Mouse (Mus musculus) regulatory T cell (primary cell): Measurements from ENCODE around the gene Tnnt2.

Experiments
- in situ Hi-C: fragments of 300-600 bp; cut with MboI, MseI; formaldehyde crosslinking; loops from one replicate; pipeline ENCODE4 v1.15.1; 2025; ENCODE audit warnings: high pct_unique_total_duplicates

Gene Tnnt2

GRCm38 (mm10) chr1:135817595-135817994 lies 18.6 kb upstream of the Tnnt2 start:
- in situ Hi-C loops = loop anchor here (25.0 kb wide), 1 partner anchor 1755 kb away; no protein-coding TSS in a partner anchor

DNA sequence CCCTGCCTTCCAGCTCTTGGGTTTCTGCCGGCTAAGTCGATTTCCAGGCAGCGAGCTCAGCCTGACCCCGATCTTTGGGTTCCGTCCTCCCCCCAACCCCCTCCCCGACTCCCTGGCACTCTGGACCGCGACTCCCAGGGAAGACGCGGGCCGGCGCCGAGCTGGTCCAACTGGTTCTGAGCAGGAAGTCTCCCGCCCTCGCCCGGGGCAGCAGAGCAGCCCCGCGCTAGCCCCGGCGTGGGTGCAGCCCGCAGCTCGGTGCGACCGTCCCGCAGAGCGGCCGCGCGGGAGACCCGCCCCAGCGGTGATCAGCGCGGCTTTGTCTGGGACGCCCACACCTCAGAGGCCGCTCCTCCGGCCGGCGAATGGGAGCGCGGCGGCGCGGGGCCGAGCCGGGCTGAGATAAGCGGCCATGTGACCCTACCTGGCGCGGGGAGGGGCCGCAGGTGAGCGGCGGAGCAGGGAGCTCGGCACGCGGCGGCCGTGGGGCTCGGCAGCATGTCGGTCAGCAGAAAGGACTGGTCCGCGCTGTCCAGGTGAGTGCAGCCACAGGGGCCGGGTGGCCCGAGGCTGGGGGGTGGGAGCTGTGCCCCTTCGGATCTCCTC lies 17.6 kb upstream of the Tnnt2 start, which contains the start of gene Lad1:
Lad1 (plus strand) TSS at position 118 of the 606 bp plus-strand sequence.
- in situ Hi-C loops = loop anchor here (25.0 kb wide), 1 partner anchor 1756 kb away; no protein-coding TSS in a partner anchor

DNA sequence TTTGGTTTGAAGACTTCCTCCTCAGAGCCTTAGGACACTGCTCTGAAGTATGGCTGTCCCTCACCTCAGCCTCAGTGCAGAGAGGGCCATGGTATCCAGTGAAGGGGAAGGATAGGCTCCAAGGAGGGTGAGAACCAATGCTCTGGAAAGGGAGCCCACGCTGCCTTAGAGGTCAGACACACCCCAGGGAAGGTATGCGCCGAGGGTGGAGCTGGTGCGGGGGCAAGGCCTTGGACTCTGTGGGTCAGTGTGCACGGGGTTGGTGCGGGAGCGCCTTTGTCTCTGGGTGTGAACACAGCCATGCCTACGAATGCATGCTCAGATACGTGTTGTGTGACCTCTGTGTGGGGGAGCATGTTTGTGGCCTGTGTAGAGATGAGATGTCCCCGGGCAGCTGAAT lies 16.1 kb upstream of the Tnnt2 start:
- in situ Hi-C loops = loop anchor here (25.0 kb wide), 1 partner anchor 1758 kb away; no protein-coding TSS in a partner anchor

GRCm38 (mm10) chr1:135820736-135821364 lies 15.3 kb upstream of the Tnnt2 start:
- in situ Hi-C loops = loop anchor here (25.0 kb wide), 1 partner anchor 1759 kb away; no protein-coding TSS in a partner anchor

DNA sequence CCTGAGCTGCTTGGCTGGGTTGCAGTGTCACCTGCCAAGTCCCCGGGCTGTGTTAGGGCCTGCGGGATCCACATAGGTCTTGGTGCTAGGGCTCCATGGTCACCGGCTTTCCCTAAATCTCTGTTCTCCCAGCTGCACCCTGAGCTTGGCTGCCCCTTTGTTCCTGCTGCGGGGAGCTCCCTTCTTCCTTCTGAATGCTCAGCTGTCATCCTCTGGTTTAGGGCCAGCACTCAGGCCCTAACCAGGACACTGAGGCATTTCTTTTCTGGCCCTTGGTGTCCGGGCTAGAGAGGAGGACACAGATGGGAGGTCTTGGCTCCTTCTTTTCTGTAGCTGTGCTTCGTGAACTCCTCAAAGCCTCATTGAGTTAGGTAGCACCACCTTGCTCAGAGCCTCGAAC lies 14.4 kb upstream of the Tnnt2 start:
- in situ Hi-C loops = loop anchor here (25.0 kb wide), 1 partner anchor 1759 kb away; no protein-coding TSS in a partner anchor

GRCm38 (mm10) chr1:135828918-135829317 lies 7.2 kb upstream of the Tnnt2 start:
- in situ Hi-C loops = no loop called here

DNA sequence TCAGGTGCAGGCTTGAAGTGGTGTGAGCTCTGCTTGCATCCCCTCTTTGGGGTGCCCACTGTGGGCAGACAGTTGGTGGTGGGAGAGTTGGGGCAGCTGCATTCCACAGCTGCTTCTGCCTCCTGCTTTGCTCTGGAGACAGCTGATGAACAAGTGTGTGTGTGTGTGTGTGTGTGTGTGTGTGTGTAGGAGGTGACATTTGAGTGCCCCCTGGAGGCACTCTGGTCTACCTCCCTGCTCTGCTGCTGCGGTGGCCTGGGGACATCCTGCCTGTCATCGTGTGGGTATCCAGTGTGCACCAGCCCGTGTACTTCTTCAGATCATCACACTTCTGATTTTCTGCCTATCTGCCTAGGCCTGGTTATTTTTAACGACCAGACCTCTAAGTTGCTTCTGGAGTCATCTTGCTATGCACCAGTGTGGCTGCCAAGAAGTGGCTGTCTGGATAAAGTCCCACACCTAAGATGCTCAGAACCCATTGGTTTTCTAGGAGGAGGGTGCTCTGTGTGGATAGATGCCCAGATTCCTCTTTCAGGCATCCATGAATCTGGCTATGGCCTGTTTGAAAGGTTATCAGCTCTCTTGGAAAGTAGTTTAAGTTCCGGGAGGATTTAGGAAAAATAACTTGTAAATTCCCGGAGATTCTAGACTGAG lies 1.8 kb upstream of the Tnnt2 start:
- in situ Hi-C loops = loop anchor here (5.0 kb wide), 1 partner anchor 47 kb away; no protein-coding TSS in a partner anchor

GRCm38 (mm10) chr1:135834983-135835382 lies 1.2 kb upstream of the Tnnt2 start:
- in situ Hi-C loops = loop anchor here (5.0 kb wide), 1 partner anchor 48 kb away; no protein-coding TSS in a partner anchor

DNA sequence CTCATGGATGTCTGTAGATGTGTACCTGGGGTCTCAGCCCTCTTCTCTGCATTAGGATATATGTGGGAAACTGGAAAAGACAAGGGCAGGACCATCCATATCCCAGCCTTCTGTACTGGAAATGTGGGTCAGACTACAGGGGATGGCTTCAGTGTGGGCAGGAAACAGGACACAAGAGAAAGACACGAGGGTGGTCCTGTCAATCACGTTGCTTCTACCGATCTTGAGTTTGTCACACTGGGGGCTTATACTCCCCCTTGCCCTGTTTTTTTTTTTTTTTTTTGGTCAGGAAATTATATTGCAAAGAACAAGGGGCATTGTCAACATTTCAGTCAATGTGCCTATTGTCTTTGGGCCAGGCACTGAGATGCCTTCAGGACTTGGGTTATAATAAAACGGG lies 2.5 kb downstream of the Tnnt2 start:
- in situ Hi-C loops = no loop called here

GRCm38 (mm10) chr1:135839065-135839464 lies 2.9 kb downstream of the Tnnt2 start:
- in situ Hi-C loops = no loop called here

DNA sequence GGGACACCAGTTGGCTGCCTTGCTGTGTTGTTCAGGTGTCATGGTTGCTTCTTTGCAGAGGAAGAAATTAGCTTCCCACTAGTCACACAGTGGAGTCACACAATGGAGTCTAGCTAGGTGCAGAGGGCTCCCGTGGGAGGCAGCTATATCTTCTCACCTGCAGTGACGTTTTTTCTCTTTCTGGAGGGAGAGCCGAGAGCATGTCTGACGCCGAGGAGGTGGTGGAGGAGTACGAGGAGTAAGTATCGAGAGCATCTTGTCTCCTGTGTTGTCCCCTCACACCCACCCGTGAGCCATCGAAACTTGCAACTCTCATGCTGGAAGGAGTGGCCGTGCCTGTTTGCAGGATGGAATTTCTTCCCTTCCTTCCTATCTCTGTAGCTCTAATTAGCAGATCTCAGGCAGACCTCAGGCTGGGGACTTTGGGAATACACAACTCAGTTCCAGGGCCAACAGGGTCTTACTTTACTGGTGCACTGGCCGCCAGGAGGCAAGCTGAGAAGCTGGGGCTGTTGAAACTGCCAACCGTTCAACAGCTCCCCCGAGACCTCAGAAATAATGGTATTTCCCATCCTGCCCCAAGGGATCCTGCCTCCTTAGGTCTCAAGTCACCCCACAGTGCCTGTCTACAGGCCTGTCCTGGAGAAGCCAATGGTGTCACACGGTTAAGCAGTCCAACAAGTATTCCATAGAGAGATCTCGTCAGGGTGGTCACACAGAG lies 4.7 kb downstream of the Tnnt2 start:
- in situ Hi-C loops = no loop called here

- in situ Hi-C loops = no loop called here
These were observed 7.5 kb downstream of the Tnnt2 start for GRCm38 (mm10) chr1:135843519-135844262.

GRCm38 (mm10) chr1:135844481-135844880 lies 8.3 kb downstream of the Tnnt2 start:
- in situ Hi-C loops = no loop called here

DNA sequence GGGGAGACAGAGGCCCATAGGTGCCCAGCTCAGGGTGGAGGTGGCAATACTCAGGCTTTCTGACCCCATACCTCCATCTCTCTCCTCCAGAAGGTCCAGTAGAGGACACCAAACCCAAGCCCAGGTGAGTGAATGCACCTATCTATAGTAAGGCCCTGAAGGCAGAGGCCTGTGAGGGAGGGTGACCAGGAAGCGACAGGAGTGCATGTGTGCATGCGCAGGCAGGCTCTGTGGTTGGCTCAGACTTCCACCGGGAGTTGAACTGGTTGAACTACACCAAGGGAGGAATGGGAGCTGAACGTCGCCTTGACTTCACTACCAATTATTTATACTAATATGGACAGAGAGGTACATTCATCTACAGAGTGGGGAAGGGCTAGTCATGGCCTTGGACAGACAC lies 10.5 kb downstream of the Tnnt2 start:
- in situ Hi-C loops = no loop called here

- in situ Hi-C loops = no loop called here
These were observed 11.0 kb downstream of the Tnnt2 start for GRCm38 (mm10) chr1:135847139-135847562.

- in situ Hi-C loops = no loop called here
These were observed 11.6 kb downstream of the Tnnt2 start for GRCm38 (mm10) chr1:135847611-135848351.

- in situ Hi-C loops = no loop called here
These were observed 14.8 kb downstream of the Tnnt2 start for GRCm38 (mm10) chr1:135850722-135851512.

GRCm38 (mm10) chr1:135852044-135852756 lies 16.0 kb downstream of the Tnnt2 start:
- in situ Hi-C loops = no loop called here

DNA sequence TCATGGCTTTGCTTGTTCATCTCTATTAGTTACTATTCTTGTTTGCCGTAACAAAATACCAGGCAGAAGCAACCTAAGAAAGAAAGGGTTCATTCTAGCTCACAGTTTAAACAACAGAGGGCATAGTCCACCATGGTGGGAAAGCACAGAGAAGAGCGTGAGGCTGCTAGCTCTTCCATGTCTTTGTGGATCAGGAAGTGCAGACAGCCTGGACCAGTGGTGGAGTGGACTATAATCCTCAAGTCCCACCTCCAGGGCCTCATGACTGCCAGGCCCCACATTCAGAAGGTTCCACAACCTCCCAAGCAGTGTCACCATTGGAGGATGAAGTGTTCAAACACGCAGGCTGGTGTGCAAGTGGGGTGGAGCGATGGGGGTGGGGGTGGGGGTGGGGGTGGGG lies 17.0 kb downstream of the Tnnt2 start:
- in situ Hi-C loops = no loop called here
